Mouse (Mus musculus) myocyte (in vitro differentiated cells): ENCODE measurements at regions not wholly inside any gene's neighbourhood (a gene's known extent, or its start where the extent isn't known, plus 50 kb on each side); places are given as distances from the start of the nearest gene placed in this dataset.

Experiments used
- CEBPB ChIP-seq: IDR thresholded peaks from 2 replicates; pipeline ENCODE4 v1.6.1; 2011; ENCODE audit warnings: mild to moderate bottlenecking, moderate library complexity; ENCODE audit not compliant: poor library complexity, insufficient read depth, severe bottlenecking
- E2F4 ChIP-seq: IDR thresholded peaks from one replicate; pipeline ENCODE4 v1.6.1; 2011; ENCODE audit warnings: mild to moderate bottlenecking, control low read depth, moderate library complexity; ENCODE audit not compliant: insufficient read depth
- MAX ChIP-seq: IDR thresholded peaks from one replicate; pipeline ENCODE4 v1.6.1; 2011; ENCODE audit warnings: low read depth, mild to moderate bottlenecking, control low read depth
- MYOG ChIP-seq, 3 experiments: IDR thresholded peaks; one replicate each; pipeline ENCODE4 v1.6.1; 2011; ENCODE audit warnings: control low read depth in 2 of 3, low read depth in 2 of 3, mild to moderate bottlenecking in 2 of 3; ENCODE audit not compliant: insufficient read length in 2 of 3, control insufficient read depth in 1 of 3, insufficient read depth in 1 of 3
- POLR2A ChIP-seq: IDR thresholded peaks from one replicate; pipeline ENCODE4 v1.6.1; 2011; ENCODE audit warnings: low read depth, mild to moderate bottlenecking, control low read depth, moderate library complexity; ENCODE audit not compliant: insufficient read length
- POLR2AphosphoS2 ChIP-seq: IDR thresholded peaks from one replicate; pipeline ENCODE4 v1.6.1; 2011; ENCODE audit warnings: low read depth, control low read depth; ENCODE audit not compliant: insufficient read length
- TCF12 ChIP-seq: IDR thresholded peaks from one replicate; pipeline ENCODE4 v1.6.1; 2011; ENCODE audit warnings: mild to moderate bottlenecking, control low read depth; ENCODE audit not compliant: poor library complexity, insufficient read depth, severe bottlenecking
- USF1 ChIP-seq: IDR thresholded peaks from one replicate; pipeline ENCODE4 v1.6.1; 2011; ENCODE audit warnings: low read depth, mild to moderate bottlenecking, control low read depth, moderate library complexity

GRCm38 (mm10) chr7:116754556-116754955 lies 250.4 kb downstream of the Nucb2 start:
- TF ChIP-seq USF1 (no peak), MAX (no peak), POLR2AphosphoS2 (no peak), MYOG (IDR thresholded peaks at IDR 0.05; ENCODE audit: control insufficient read depth in 1 of 3, insufficient read depth in 1 of 3, insufficient read length in 2 of 3, low read depth in 2 of 3) (no peak), POLR2A (no peak), CEBPB (no peak), E2F4 (no peak), TCF12 (no peak)
